Comparison of ENCODE assay signal across 19 mouse cellular contexts in the genomic region with DNA sequence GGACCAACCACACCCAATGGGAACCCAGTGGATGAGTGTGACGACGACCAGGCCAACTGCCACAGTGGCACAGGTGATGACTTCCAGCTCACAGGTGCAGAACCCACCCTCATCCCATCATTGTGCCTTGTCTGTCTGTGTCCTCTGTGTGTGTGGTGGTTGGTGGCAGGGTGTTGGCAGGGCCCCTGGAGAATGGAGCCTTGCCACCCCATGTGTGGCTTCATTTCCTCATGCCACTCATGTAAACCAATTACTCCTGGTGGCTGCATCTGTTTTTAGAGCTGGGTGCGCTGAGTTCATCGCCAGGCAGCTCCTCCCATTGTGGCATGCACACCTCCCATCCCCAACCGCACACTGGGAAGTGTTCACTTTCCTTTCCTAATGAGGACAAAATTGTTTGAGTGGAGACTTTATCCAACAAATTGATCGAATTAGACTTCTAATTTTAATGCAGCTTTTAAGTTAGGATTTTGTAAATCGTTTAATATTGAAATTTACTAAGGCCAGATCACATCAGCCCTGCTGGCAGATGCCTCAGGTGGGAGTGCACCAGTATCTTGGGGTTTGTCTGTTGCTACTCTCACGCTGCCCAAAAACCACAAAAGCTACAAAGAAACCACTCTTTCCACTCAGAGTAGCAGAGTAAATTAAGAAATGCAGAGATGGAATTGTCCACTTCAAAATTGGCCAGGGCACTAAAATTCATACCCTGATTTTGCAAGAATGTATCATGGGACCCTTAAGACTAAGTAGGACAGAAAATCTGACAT.
DNase-seq lines count a peak whose midpoint lies in the region; ATAC-seq and TF ChIP-seq lines count a peak whose summit lies in the region.
"Had no signal": no experiment of that assay in that cellular context is flagged by ENCODE, and none has a peak within 500 bp of the region (broad histone marks: within the 10 kb centered on the region; RNA-seq: fewer than 3 reads in every experiment).

No protein-coding gene starts in this region.

- H3K9me3 ChIP-seq in heart, embryonic 15.5 days (replicated peaks), result no peaks in the 10 kb centered on the region
- H3K9me3 ChIP-seq in stomach, embryonic 16.5 days (replicated peaks; ENCODE audit: control insufficient read depth, low read length), result no peaks in the 10 kb centered on the region
- no peaks in the 10 kb centered on the region for H3K9me3 ChIP-seq in stomach, postnatal 0 days (ENCODE audit: control insufficient read depth, low read length)
- H3K9me3 ChIP-seq: G1E; heart, embryonic 13.5 days; limb, embryonic 13.5 days had no signal

- H3K27me3 ChIP-seq in heart, embryonic 15.5 days, result no peaks in the 10 kb centered on the region
- H3K27me3 ChIP-seq in stomach, embryonic 16.5 days (ENCODE audit: control insufficient read depth, insufficient read depth, low read length), result no peaks in the 10 kb centered on the region
- H3K27me3 ChIP-seq in stomach, postnatal 0 days (ENCODE audit: control insufficient read depth, insufficient read depth, low read length), result no peaks in the 10 kb centered on the region
- H3K27me3 ChIP-seq: heart, embryonic 13.5 days; limb, embryonic 13.5 days had no signal

- H3K36me3 ChIP-seq in heart, embryonic 15.5 days, result peaks cover 66% of the 10 kb centered on the region
- no peaks in the 10 kb centered on the region for H3K36me3 ChIP-seq in stomach, embryonic 16.5 days (ENCODE audit: control insufficient read depth, insufficient read depth, low read length)
- H3K36me3 ChIP-seq in stomach, postnatal 0 days (ENCODE audit: control insufficient read depth, insufficient read depth, low read length), result no peaks in the 10 kb centered on the region
- H3K36me3 ChIP-seq: G1E had no signal

- TF ChIP-seq CTCF in stomach, postnatal 0 days (IDR thresholded peaks at IDR 0.05; ENCODE audit: low read depth), result no peak

- H3K4me3 ChIP-seq in heart, embryonic 15.5 days, result no peak overlapping the region
- no peak overlapping the region for H3K4me3 ChIP-seq in stomach, embryonic 16.5 days (replicated peaks; ENCODE audit: low read length)
- H3K4me3 ChIP-seq in stomach, postnatal 0 days (ENCODE audit: low read depth, low read length), result no peak overlapping the region
- H3K4me3 ChIP-seq: erythroblast, embryonic 14.5 days; heart, embryonic 13.5 days; limb, embryonic 13.5 days had no signal

- no peak overlapping the region for H3K4me2 ChIP-seq in heart, embryonic 15.5 days
- no peak overlapping the region for H3K4me2 ChIP-seq in stomach, embryonic 16.5 days (ENCODE audit: low read depth, low read length)
- H3K4me2 ChIP-seq in stomach, postnatal 0 days (replicated peaks; ENCODE audit: low read depth), result no peak overlapping the region
- H3K4me2 ChIP-seq: heart, embryonic 13.5 days; limb, embryonic 13.5 days had no signal

- peak overlapping the region; percentile 24; the same call in 1 of the 2 replicates for H3K27ac ChIP-seq in heart, embryonic 15.5 days
- H3K27ac ChIP-seq in stomach, embryonic 16.5 days (ENCODE audit: low read length), result no peak overlapping the region
- no peak overlapping the region for H3K27ac ChIP-seq in stomach, postnatal 0 days (replicated peaks)
- H3K27ac ChIP-seq: heart, embryonic 13.5 days; limb, embryonic 13.5 days had no signal

- 74% methylated on average over 8 of the region's 8 CpGs for WGBS in heart, embryonic 15.5 days
- WGBS in stomach, embryonic 16.5 days, result 71% methylated on average over 8 of the region's 8 CpGs
- WGBS in stomach, postnatal 0 days, result 78% methylated on average over 8 of the region's 8 CpGs

- no peak overlapping the region for H3K9ac ChIP-seq in heart, embryonic 15.5 days
- H3K9ac ChIP-seq in stomach, embryonic 16.5 days (ENCODE audit: low read length), result no peak overlapping the region
- H3K9ac ChIP-seq in stomach, postnatal 0 days (ENCODE audit: low read length), result no peak overlapping the region
- H3K9ac ChIP-seq: heart, embryonic 13.5 days; limb, embryonic 13.5 days had no signal

- DNase-seq in heart, adult 18-20 months, result no peak
- DNase-seq in stomach, postnatal 0 days (ENCODE audit: low spot score), result no peak
- DNase-seq in naive thymus-derived CD4-positive, alpha-beta T cell, adult 2 months (ENCODE audit: low read depth), result peak; percentile 28
- no peak for DNase-seq in left cerebral cortex, postnatal 10 days (ENCODE audit: extremely low spot score in 1 of 2, low spot score in 2 of 2)
- DNase-seq in urinary bladder, postnatal 36 days (ENCODE audit: low spot score in 2 of 2), result no peak
- no peak for DNase-seq in right cerebral cortex, postnatal 10 days (ENCODE audit: low spot score in 2 of 2)
- DNase-seq: B cell, adult 2 months; cerebellum, adult 18-20 months; embryo, embryonic 11 days; kidney, postnatal 14 days; layer of hippocampus, postnatal 36 days; lung, adult 2 months had no signal

- ATAC-seq in heart, embryonic 15.5 days (replicated peaks; ENCODE audit: insufficient number of reproducible peaks, insufficient read depth, low FRiP score, low read depth), result peak; percentile 68; the same call in 1 of the 2 replicates
- 0 out of 2 replicates have a peak, but pooled peaks have one; percentile 19 for ATAC-seq in stomach, embryonic 16.5 days (ENCODE audit: insufficient read depth, low FRiP score)
- no peak for ATAC-seq in stomach, postnatal 0 days (ENCODE audit: low FRiP score, low TSS enrichment)
- ATAC-seq: hindbrain, embryonic 16.5 days had no signal

- intact Hi-C loops in left cerebral cortex, postnatal 10 days (cut with DNase I), result no loop called here

- peaks cover 21% of the 10 kb centered on the region for H3K4me1 ChIP-seq in heart, embryonic 15.5 days (replicated peaks)
- no peaks in the 10 kb centered on the region for H3K4me1 ChIP-seq in stomach, embryonic 16.5 days (ENCODE audit: control insufficient read depth, insufficient read depth, low read length)
- no peaks in the 10 kb centered on the region for H3K4me1 ChIP-seq in stomach, postnatal 0 days (replicated peaks; ENCODE audit: control insufficient read depth, insufficient read depth)

- TF ChIP-seq EP300 in stomach, postnatal 0 days (optimal IDR thresholded peaks at IDR 0.05), result no peak
